Mouse (Mus musculus): Measurements from ENCODE around the gene Nr2c2ap.

Nr2c2ap gene

GRCm38 (mm10) chr8:70120667-70121066 is 10.5 kb upstream of the Nr2c2ap start, which contains the start of gene Ncan:
TSS of gene Ncan (minus strand) at chr8:70120873.
- no peak for DNase-seq (ENCODE audit: low read depth)

- DNase-seq (ENCODE audit: low read depth), result peak; percentile 59
These were observed 8.3 kb upstream of the Nr2c2ap start for GRCm38 (mm10) chr8:70122863-70123262.

- no peak for DNase-seq (ENCODE audit: low read depth)
These were observed 6.1 kb upstream of the Nr2c2ap start for GRCm38 (mm10) chr8:70124992-70125391.

GRCm38 (mm10) chr8:70128435-70128834 is 2.7 kb upstream of the Nr2c2ap start:
- DNase-seq (ENCODE audit: low read depth), result no peak

GRCm38 (mm10) chr8:70129309-70129952 is 1.7 kb upstream of the Nr2c2ap start:
- no peak for DNase-seq (ENCODE audit: low read depth)

GRCm38 (mm10) chr8:70130066-70130465 is 1.1 kb upstream of the Nr2c2ap start:
- DNase-seq (ENCODE audit: low read depth), result no peak

- no peak for DNase-seq (ENCODE audit: low read depth)
These were observed 3.0 kb downstream of the Nr2c2ap start for GRCm38 (mm10) chr8:70134086-70134485.

- no peak for DNase-seq (ENCODE audit: low read depth)
These were observed 3.8 kb downstream of the Nr2c2ap start for GRCm38 (mm10) chr8:70134931-70135330.

GRCm38 (mm10) chr8:70136591-70136990 is 5.5 kb downstream of the Nr2c2ap start:
- no peak for DNase-seq (ENCODE audit: low read depth)

GRCm38 (mm10) chr8:70137890-70138289 is 6.8 kb downstream of the Nr2c2ap start:
- no peak for DNase-seq (ENCODE audit: low read depth)

GRCm38 (mm10) chr8:70139026-70139857 is 8.1 kb downstream of the Nr2c2ap start, which contains the start of the genes Rfxank, Borcs8 and Mef2b:
TSS of gene Rfxank (minus strand) at chr8:70139154.
TSS of gene Borcs8 (plus strand) at chr8:70139499.
TSS of gene Mef2b (plus strand) at chr8:70139711.
- DNase-seq (ENCODE audit: low read depth), result peak; percentile 100

- DNase-seq (ENCODE audit: low read depth), result peak; percentile 83
These were observed 8.8 kb downstream of the Nr2c2ap start for GRCm38 (mm10) chr8:70139981-70140380.

GRCm38 (mm10) chr8:70147678-70148607 is 16.8 kb downstream of the Nr2c2ap start:
- DNase-seq (ENCODE audit: low read depth), result peak; percentile 84

GRCm38 (mm10) chr8:70150158-70150557 is 19.0 kb downstream of the Nr2c2ap start:
- DNase-seq (ENCODE audit: low read depth), result no peak

- no peak for DNase-seq (ENCODE audit: low read depth)
These were observed 21.6 kb downstream of the Nr2c2ap start for GRCm38 (mm10) chr8:70152537-70153257.

- DNase-seq (ENCODE audit: low read depth), result no peak
These were observed 26.2 kb downstream of the Nr2c2ap start for GRCm38 (mm10) chr8:70157240-70157800.

GRCm38 (mm10) chr8:70158069-70158853 is 27.1 kb downstream of the Nr2c2ap start:
- peak; percentile 76 for DNase-seq (ENCODE audit: low read depth)

GRCm38 (mm10) chr8:70159211-70159610 is 28.1 kb downstream of the Nr2c2ap start:
- DNase-seq (ENCODE audit: low read depth), result no peak

- no peak for DNase-seq (ENCODE audit: low read depth)
These were observed 28.9 kb downstream of the Nr2c2ap start for GRCm38 (mm10) chr8:70160015-70160414.

GRCm38 (mm10) chr8:70163316-70163715 is 32.2 kb downstream of the Nr2c2ap start:
- no peak for DNase-seq (ENCODE audit: low read depth)

All from 416B (cell line).